In genomic region chr5:31196207-31196606, GRCm38 (mm10) we compare ENCODE assay signal across 31 mouse cellular contexts. TPM values are rescaled to one million over a fixed set of nuclear protein-coding genes. Genes with fewer than 3 reads are reported as not detected.
A peak's percentile ranks its signal among the peaks of the same experiment; 100 is the strongest.
DNase-seq lines count a peak whose midpoint lies in the region; ATAC-seq and TF ChIP-seq lines count a peak whose summit lies in the region.
"Had no signal": no experiment of that assay in that cellular context is flagged by ENCODE, and none has a peak within 500 bp of the region (broad histone marks: within the 10 kb centered on the region; RNA-seq: fewer than 3 reads in every experiment).

No protein-coding gene starts in this region.

- ATAC-seq in intestine, postnatal 0 days, result no peak
- no peak for ATAC-seq in intestine, embryonic 15.5 days
- ATAC-seq in hindbrain, embryonic 14.5 days (ENCODE audit: low FRiP score), result no peak
- ATAC-seq: forebrain, embryonic 13.5 days; forebrain, embryonic 16.5 days; Patski had no signal

- peak; percentile 21 for DNase-seq in cerebellum, adult 9-11 months
- DNase-seq in cerebellum, adult 11 months, result no peak
- DNase-seq in thymus, adult 2 months, result no peak
- no peak for DNase-seq in hindbrain, embryonic 14.5 days (ENCODE audit: low spot score)
- DNase-seq: adrenal gland, postnatal 14 days; B cell, adult 2 months; cerebellum, adult 2 months; cerebellum, postnatal 10 days; cerebellum, postnatal 36 days; embryo, embryonic 11 days; gastrocnemius, adult 2 months; gastrocnemius, postnatal 14 days; heart, adult 18-20 months; heart, postnatal 14 days; heart, postnatal 4 days; kidney, adult 11 months had no signal

- H3K4me1 ChIP-seq in intestine, postnatal 0 days (replicated peaks; ENCODE audit: control insufficient read depth, insufficient read depth, low read length), result no peaks in the 10 kb centered on the region; the same call in 1 of the 2 replicates
- peaks cover 26% of the 10 kb centered on the region for H3K4me1 ChIP-seq in intestine, embryonic 15.5 days (replicated peaks)
- H3K4me1 ChIP-seq in bone marrow macrophage, adult 2 months (ENCODE audit: control insufficient read depth, insufficient read depth, low read length), result peaks cover 57% of the 10 kb centered on the region
- peaks cover 8% of the 10 kb centered on the region for H3K4me1 ChIP-seq in thymus, adult 2 months (replicated peaks; ENCODE audit: control insufficient read depth, insufficient read depth, low read length)
- peaks cover 29% of the 10 kb centered on the region for H3K4me1 ChIP-seq in hindbrain, embryonic 14.5 days (replicated peaks; ENCODE audit: control insufficient read depth, insufficient read depth, low read length)

- no peaks in the 10 kb centered on the region; the same call in 1 of the 2 replicates for H3K9me3 ChIP-seq in intestine, postnatal 0 days (ENCODE audit: control insufficient read depth)
- 0 out of 2 replicates have a peak, but pooled peaks cover 4% of the 10 kb centered on the region for H3K9me3 ChIP-seq in intestine, embryonic 15.5 days
- H3K9me3 ChIP-seq in hindbrain, embryonic 14.5 days (ENCODE audit: control insufficient read depth, low read length), result peaks cover 6% of the 10 kb centered on the region; the same call in 1 of the 2 replicates
- H3K9me3 ChIP-seq: G1E had no signal

- TF ChIP-seq CTCF in intestine, postnatal 0 days (IDR thresholded peaks at IDR 0.05; ENCODE audit: low read depth), result no peak
- TF ChIP-seq CTCF in bone marrow macrophage, adult 2 months (IDR thresholded peaks at IDR 0.05; ENCODE audit: low read depth, low read length), result no peak
- TF ChIP-seq CTCF in thymus, adult 2 months (IDR thresholded peaks at IDR 0.05; ENCODE audit: borderline replicate concordance, control insufficient read depth, extremely low read depth, insufficient read depth, low read length, poor library complexity), result no peak

- 85% methylated on average over 10 of the region's 10 CpGs for WGBS in intestine, postnatal 0 days
- WGBS in intestine, embryonic 15.5 days, result 92% methylated on average over 10 of the region's 10 CpGs
- WGBS in thymus, adult 2 months, result 96% methylated on average over 10 of the region's 10 CpGs
- 98% methylated on average over 10 of the region's 10 CpGs for WGBS in hindbrain, embryonic 14.5 days

- peaks cover 62% of the 10 kb centered on the region for H3K36me3 ChIP-seq in intestine, postnatal 0 days (ENCODE audit: control insufficient read depth, insufficient read depth)
- H3K36me3 ChIP-seq in intestine, embryonic 15.5 days, result peaks cover 52% of the 10 kb centered on the region
- H3K36me3 ChIP-seq in myocyte (ENCODE audit: control insufficient read depth, insufficient read depth), result peaks cover 41% of the 10 kb centered on the region
- peaks cover 55% of the 10 kb centered on the region for H3K36me3 ChIP-seq in thymus, adult 2 months (ENCODE audit: control insufficient read depth, insufficient read depth, low read length)
- peaks cover 66% of the 10 kb centered on the region for H3K36me3 ChIP-seq in hindbrain, embryonic 14.5 days (replicated peaks; ENCODE audit: control insufficient read depth, insufficient read depth)

- no peak overlapping the region for H3K9ac ChIP-seq in intestine, postnatal 0 days (ENCODE audit: low read depth, low read length)
- H3K9ac ChIP-seq in intestine, embryonic 15.5 days, result no peak overlapping the region
- no peak overlapping the region for H3K9ac ChIP-seq in hindbrain, embryonic 14.5 days
- H3K9ac ChIP-seq: embryonic facial prominence, embryonic 13.5 days; forebrain, embryonic 13.5 days; heart, embryonic 13.5 days; hindbrain, embryonic 15.5 days had no signal

- no peak overlapping the region for H3ac ChIP-seq in myocyte (ENCODE audit: control insufficient read depth, insufficient read length)

- H3K4me3 ChIP-seq in intestine, postnatal 0 days (ENCODE audit: low read depth, low read length), result no peak overlapping the region
- H3K4me3 ChIP-seq in intestine, embryonic 15.5 days (replicated peaks), result no peak overlapping the region
- 0 out of 2 replicates have a peak overlapping the region, but pooled peaks have one; percentile 12 for H3K4me3 ChIP-seq in bone marrow macrophage, adult 2 months (ENCODE audit: insufficient read depth, low read length)
- H3K4me3 ChIP-seq in myocyte, result no peak overlapping the region
- no peak overlapping the region for H3K4me3 ChIP-seq in thymus, adult 2 months (ENCODE audit: control insufficient read depth, insufficient read depth, low read length)
- no peak overlapping the region for H3K4me3 ChIP-seq in hindbrain, embryonic 14.5 days (replicated peaks; ENCODE audit: low read length)
- H3K4me3 ChIP-seq: embryonic facial prominence, embryonic 10.5 days; embryonic facial prominence, embryonic 13.5 days; erythroblast, embryonic 14.5 days; forebrain, embryonic 13.5 days; gastrocnemius, adult 2 months; heart, embryonic 10.5 days; heart, embryonic 13.5 days; hindbrain, embryonic 15.5 days had no signal

- no peaks in the 10 kb centered on the region for H3K27me3 ChIP-seq in intestine, postnatal 0 days (replicated peaks; ENCODE audit: control insufficient read depth, insufficient read depth, low read length)
- H3K27me3 ChIP-seq in intestine, embryonic 15.5 days (replicated peaks), result no peaks in the 10 kb centered on the region
- H3K27me3 ChIP-seq in myocyte (ENCODE audit: control insufficient read depth, insufficient read depth, insufficient read length), result no peaks in the 10 kb centered on the region
- H3K27me3 ChIP-seq in thymus, adult 2 months (ENCODE audit: control insufficient read depth, insufficient read depth, low read length), result no peaks in the 10 kb centered on the region
- no peaks in the 10 kb centered on the region for H3K27me3 ChIP-seq in hindbrain, embryonic 14.5 days (ENCODE audit: control insufficient read depth, insufficient read depth, low read length)
- H3K27me3 ChIP-seq: CH12.LX; embryonic facial prominence, embryonic 13.5 days; forebrain, embryonic 13.5 days; heart, embryonic 13.5 days; hindbrain, embryonic 15.5 days; Patski had no signal

- TF ChIP-seq POLR2A in bone marrow macrophage, adult 2 months (IDR thresholded peaks at IDR 0.05; ENCODE audit: borderline replicate concordance, low read depth, low read length), result no peak
- TF ChIP-seq POLR2A in myocyte (IDR thresholded peaks at IDR 0.05; ENCODE audit: insufficient read length, low read depth), result no peak
- TF ChIP-seq POLR2A in thymus, adult 2 months (IDR thresholded peaks at IDR 0.05; ENCODE audit: control insufficient read depth, extremely low read depth, insufficient read depth, low read length, poor library complexity), result no peak

- H3K4me2 ChIP-seq in intestine, postnatal 0 days (replicated peaks; ENCODE audit: low read depth), result no peak overlapping the region
- H3K4me2 ChIP-seq in intestine, embryonic 15.5 days (replicated peaks), result no peak overlapping the region
- H3K4me2 ChIP-seq in myocyte (ENCODE audit: low read depth), result no peak overlapping the region
- H3K4me2 ChIP-seq in hindbrain, embryonic 14.5 days (replicated peaks), result no peak overlapping the region
- H3K4me2 ChIP-seq: embryonic facial prominence, embryonic 13.5 days; forebrain, embryonic 13.5 days; heart, embryonic 13.5 days; hindbrain, embryonic 15.5 days had no signal

- peak overlapping the region; percentile 5; the same call in 1 of the 2 replicates for H3K27ac ChIP-seq in intestine, postnatal 0 days (ENCODE audit: low read depth, low read length)
- no peak overlapping the region for H3K27ac ChIP-seq in intestine, embryonic 15.5 days
- peak overlapping the region; percentile 87 for H3K27ac ChIP-seq in bone marrow macrophage, adult 2 months (ENCODE audit: insufficient read depth, low read depth, low read length)
- no peak overlapping the region for H3K27ac ChIP-seq in thymus, adult 2 months (ENCODE audit: control insufficient read depth, insufficient read depth, low read length)
- H3K27ac ChIP-seq in hindbrain, embryonic 14.5 days, result no peak overlapping the region
- H3K27ac ChIP-seq: embryonic facial prominence, embryonic 10.5 days; embryonic facial prominence, embryonic 13.5 days; forebrain, embryonic 13.5 days; gastrocnemius, adult 2 months; heart, embryonic 10.5 days; heart, embryonic 13.5 days; hindbrain, embryonic 15.5 days had no signal

- H3K79me2 ChIP-seq in myocyte (ENCODE audit: control insufficient read depth, insufficient read depth), result peaks cover 17% of the 10 kb centered on the region

RNA-seq across cellular contexts. Expression of gene Eif2b4, which starts 3.0 kb away (rescaled TPM):
- 43.7 and 45.1 TPM in 2 replicates for polyA plus RNA-seq in intestine, postnatal 0 days (2015; fragmentation: Nextera tagmentation; extraction: Ambion mirVana)
- polyA plus RNA-seq in intestine, embryonic 15.5 days (2015; fragmentation: Nextera tagmentation; extraction: Ambion mirVana), result 58.0 and 67.3 TPM in 2 replicates
- polyA plus RNA-seq in bone marrow macrophage, adult 2 months (2012; ENCODE audit: insufficient read depth, insufficient read length, missing spikeins), result 28.3 and 28.9 TPM in 2 replicates
- polyA plus RNA-seq in myocyte (2012; fragmentation: generic; extraction: Trizol), result 60.2 TPM
- 74.5 and 88.0 TPM in 2 replicates for polyA plus RNA-seq in thymus, adult 2 months (2012; rRNA removed)
- polyA plus RNA-seq in hindbrain, embryonic 14.5 days (2014; fragmentation: Nextera tagmentation; extraction: Ambion mirVana), result 77.3 and 78.6 TPM in 2 replicates

RNA-seq across cellular contexts. Expression of gene Snx17, which starts 3.2 kb away (rescaled TPM):
- polyA plus RNA-seq in intestine, postnatal 0 days (2015; fragmentation: Nextera tagmentation; extraction: Ambion mirVana), result 122 and 130 TPM in 2 replicates
- 131 and 136 TPM in 2 replicates for polyA plus RNA-seq in intestine, embryonic 15.5 days (2015; fragmentation: Nextera tagmentation; extraction: Ambion mirVana)
- 80.3 and 85.8 TPM in 2 replicates for polyA plus RNA-seq in bone marrow macrophage, adult 2 months (2012; ENCODE audit: insufficient read depth, insufficient read length, missing spikeins)
- 138 TPM for polyA plus RNA-seq in myocyte (2012; fragmentation: generic; extraction: Trizol)
- 127 and 134 TPM in 2 replicates for polyA plus RNA-seq in thymus, adult 2 months (2012; rRNA removed)
- 107 and 108 TPM in 2 replicates for polyA plus RNA-seq in hindbrain, embryonic 14.5 days (2014; fragmentation: Nextera tagmentation; extraction: Ambion mirVana)

RNA-seq across cellular contexts. Expression of gene Zfp513, which starts 5.9 kb away (rescaled TPM):
- 6.8 and 7.3 TPM in 2 replicates for polyA plus RNA-seq in intestine, postnatal 0 days (2015; fragmentation: Nextera tagmentation; extraction: Ambion mirVana)
- polyA plus RNA-seq in intestine, embryonic 15.5 days (2015; fragmentation: Nextera tagmentation; extraction: Ambion mirVana), result 8.1 and 8.8 TPM in 2 replicates
- 32.3 and 33.1 TPM in 2 replicates for polyA plus RNA-seq in bone marrow macrophage, adult 2 months (2012; ENCODE audit: insufficient read depth, insufficient read length, missing spikeins)
- 25.6 TPM for polyA plus RNA-seq in myocyte (2012; fragmentation: generic; extraction: Trizol)
- 88.5 and 90.3 TPM in 2 replicates for polyA plus RNA-seq in thymus, adult 2 months (2012; rRNA removed)
- 7.0 and 9.4 TPM in 2 replicates for polyA plus RNA-seq in hindbrain, embryonic 14.5 days (2014; fragmentation: Nextera tagmentation; extraction: Ambion mirVana)

RNA-seq across cellular contexts. Expression of gene Gtf3c2, which starts 16.3 kb away (rescaled TPM):
- 23.1 and 26.2 TPM in 2 replicates for polyA plus RNA-seq in intestine, postnatal 0 days (2015; fragmentation: Nextera tagmentation; extraction: Ambion mirVana)
- 56.6 and 63.4 TPM in 2 replicates for polyA plus RNA-seq in intestine, embryonic 15.5 days (2015; fragmentation: Nextera tagmentation; extraction: Ambion mirVana)
- polyA plus RNA-seq in bone marrow macrophage, adult 2 months (2012; ENCODE audit: insufficient read depth, insufficient read length, missing spikeins), result 80.4 and 90.2 TPM in 2 replicates
- 24.9 TPM for polyA plus RNA-seq in myocyte (2012; fragmentation: generic; extraction: Trizol)
- polyA plus RNA-seq in thymus, adult 2 months (2012; rRNA removed), result 112 and 113 TPM in 2 replicates
- 49.7 and 53.0 TPM in 2 replicates for polyA plus RNA-seq in hindbrain, embryonic 14.5 days (2014; fragmentation: Nextera tagmentation; extraction: Ambion mirVana)

RNA-seq across cellular contexts. Expression of gene Gm29609, which starts 16.5 kb away (rescaled TPM):
- 0.53 and 1.0 TPM in 2 replicates for polyA plus RNA-seq in intestine, postnatal 0 days (2015; fragmentation: Nextera tagmentation; extraction: Ambion mirVana)
- 2.1 and 2.4 TPM in 2 replicates for polyA plus RNA-seq in intestine, embryonic 15.5 days (2015; fragmentation: Nextera tagmentation; extraction: Ambion mirVana)
- 0.93 and 2.7 TPM in 2 replicates for polyA plus RNA-seq in bone marrow macrophage, adult 2 months (2012; ENCODE audit: insufficient read depth, insufficient read length, missing spikeins)
- polyA plus RNA-seq in myocyte (2012; fragmentation: generic; extraction: Trizol), result 2.6 TPM
- polyA plus RNA-seq in thymus, adult 2 months (2012; rRNA removed), result 3.5 and 4.7 TPM in 2 replicates
- polyA plus RNA-seq in hindbrain, embryonic 14.5 days (2014; fragmentation: Nextera tagmentation; extraction: Ambion mirVana), result 0.74 and 1.7 TPM in 2 replicates

Comparison
In these comparisons a context has a peak if more than half of its experiments do, and no peak if none do; other contexts are left out.
1. H3K27ac ChIP-seq: peak in intestine, postnatal 0 days (single experiment) and bone marrow macrophage, adult 2 months (single experiment); none in intestine, embryonic 15.5 days (single experiment), thymus, adult 2 months (single experiment) and hindbrain, embryonic 14.5 days (single experiment).